Comparison of ENCODE assay signal across 9 mouse cellular contexts in the genomic region with DNA sequence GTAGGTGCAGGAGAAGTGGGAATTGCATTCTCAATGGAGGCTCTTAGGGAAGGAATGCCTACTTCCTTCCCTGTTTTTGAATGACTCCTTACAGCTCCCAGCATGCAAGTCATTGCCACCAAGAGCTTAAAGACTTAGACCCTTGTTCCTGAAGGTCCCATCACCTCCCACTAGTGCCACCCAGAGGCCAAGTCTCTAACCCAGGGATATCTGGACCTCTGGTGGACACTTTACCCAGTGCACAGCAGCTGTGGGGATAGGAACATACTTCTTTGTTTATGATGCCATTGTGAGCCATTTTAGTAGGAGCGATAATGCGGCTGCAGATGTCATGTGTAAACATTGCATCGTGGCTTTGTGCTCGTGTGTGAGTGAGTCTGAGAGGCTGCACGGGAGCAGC. TPM values are rescaled to one million over a fixed set of nuclear protein-coding genes. Genes with fewer than 3 reads are reported as not detected.
DNase-seq lines count a peak whose midpoint lies in the region; ATAC-seq and TF ChIP-seq lines count a peak whose summit lies in the region.
"Had no signal": no experiment of that assay in that cellular context is flagged by ENCODE, and none has a peak within 500 bp of the region (broad histone marks: within the 10 kb centered on the region; RNA-seq: fewer than 3 reads in every experiment).

No protein-coding gene starts in this region.

- ATAC-seq in heart, postnatal 0 days (ENCODE audit: insufficient read depth, low read depth), result no peak
- no peak for ATAC-seq in heart, embryonic 12.5 days (ENCODE audit: insufficient number of reproducible peaks, low FRiP score)
- peak; percentile 34 for ATAC-seq in intestine, embryonic 15.5 days

- H3K36me3 ChIP-seq in heart, postnatal 0 days (replicated peaks; ENCODE audit: control insufficient read depth, insufficient read depth, low read length), result no peaks in the 10 kb centered on the region
- no peaks in the 10 kb centered on the region for H3K36me3 ChIP-seq in heart, embryonic 12.5 days
- H3K36me3 ChIP-seq in intestine, embryonic 15.5 days, result no peaks in the 10 kb centered on the region
- H3K36me3 ChIP-seq: hindbrain, embryonic 15.5 days had no signal

- H3K4me2 ChIP-seq in heart, postnatal 0 days (ENCODE audit: low read depth, low read length), result no peak overlapping the region
- H3K4me2 ChIP-seq in heart, embryonic 12.5 days, result no peak overlapping the region
- H3K4me2 ChIP-seq in intestine, embryonic 15.5 days (replicated peaks), result no peak overlapping the region
- H3K4me2 ChIP-seq: hindbrain, embryonic 15.5 days had no signal

- TF ChIP-seq EP300 in heart, postnatal 0 days (IDR thresholded peaks at IDR 0.05; ENCODE audit: low read depth), result no peak

- H3K4me1 ChIP-seq in heart, postnatal 0 days (ENCODE audit: control insufficient read depth, insufficient read depth), result no peaks in the 10 kb centered on the region
- no peaks in the 10 kb centered on the region; the same call in 1 of the 2 replicates for H3K4me1 ChIP-seq in heart, embryonic 12.5 days (replicated peaks)
- H3K4me1 ChIP-seq in bone marrow, adult 2 months (ENCODE audit: control insufficient read depth, insufficient read depth, low read length), result no peaks in the 10 kb centered on the region
- H3K4me1 ChIP-seq in intestine, embryonic 15.5 days (replicated peaks), result 0 out of 2 replicates have a peak, but pooled peaks cover 9% of the 10 kb centered on the region

- TF ChIP-seq POLR2A in bone marrow, adult 2 months (IDR thresholded peaks at IDR 0.05; ENCODE audit: borderline replicate concordance, control insufficient read depth, low read depth, low read length), result no peak

- H3K27ac ChIP-seq in heart, postnatal 0 days (ENCODE audit: low read depth), result no peak overlapping the region
- H3K27ac ChIP-seq in heart, embryonic 12.5 days (ENCODE audit: poor library complexity, severe bottlenecking), result no peak overlapping the region
- no peak overlapping the region for H3K27ac ChIP-seq in bone marrow, adult 2 months (ENCODE audit: control insufficient read depth, insufficient read depth, low read depth, low read length, poor library complexity)
- H3K27ac ChIP-seq in intestine, embryonic 15.5 days, result no peak overlapping the region
- H3K27ac ChIP-seq: hindbrain, embryonic 15.5 days had no signal

- no peak overlapping the region for H3K4me3 ChIP-seq in heart, postnatal 0 days (ENCODE audit: low read depth, low read length)
- H3K4me3 ChIP-seq in heart, embryonic 12.5 days, result no peak overlapping the region
- no peak overlapping the region for H3K4me3 ChIP-seq in bone marrow, adult 2 months (replicated peaks; ENCODE audit: control insufficient read depth, low read depth, low read length)
- H3K4me3 ChIP-seq in intestine, embryonic 15.5 days (replicated peaks), result no peak overlapping the region
- H3K4me3 ChIP-seq: hindbrain, embryonic 15.5 days had no signal

- WGBS in heart, postnatal 0 days, result 63% methylated on average over 5 of the region's 5 CpGs
- WGBS in heart, embryonic 12.5 days, result 59% methylated on average over 5 of the region's 5 CpGs
- WGBS in bone marrow, adult 2 months, result 78% methylated on average over 5 of the region's 5 CpGs
- WGBS in intestine, embryonic 15.5 days, result 41% methylated on average over 5 of the region's 5 CpGs

- no peak overlapping the region for H3K9ac ChIP-seq in heart, postnatal 0 days (replicated peaks; ENCODE audit: low read depth, low read length)
- H3K9ac ChIP-seq in heart, embryonic 12.5 days, result no peak overlapping the region
- H3K9ac ChIP-seq in intestine, embryonic 15.5 days, result no peak overlapping the region
- H3K9ac ChIP-seq: hindbrain, embryonic 15.5 days had no signal

- DNase-seq in heart, postnatal 0 days (ENCODE audit: low spot score), result peak; percentile 36
- DNase-seq in 3134 (ENCODE audit: extremely low read depth, insufficient read length, low spot score), result peak; percentile 30
- peak; percentile 82 for DNase-seq in lung, postnatal 36 days
- no peak for DNase-seq in cerebellum, adult 11 months
- no peak for DNase-seq in thymus, postnatal 36 days

- H3K9me3 ChIP-seq in heart, postnatal 0 days (replicated peaks; ENCODE audit: control insufficient read depth, low read length), result no peaks in the 10 kb centered on the region
- no peaks in the 10 kb centered on the region for H3K9me3 ChIP-seq in heart, embryonic 12.5 days (replicated peaks)
- no peaks in the 10 kb centered on the region for H3K9me3 ChIP-seq in intestine, embryonic 15.5 days
- H3K9me3 ChIP-seq: hindbrain, embryonic 15.5 days had no signal

- H3K27me3 ChIP-seq in heart, postnatal 0 days (ENCODE audit: control insufficient read depth, insufficient read depth, low read length), result no peaks in the 10 kb centered on the region
- no peaks in the 10 kb centered on the region for H3K27me3 ChIP-seq in heart, embryonic 12.5 days (replicated peaks)
- no peaks in the 10 kb centered on the region for H3K27me3 ChIP-seq in intestine, embryonic 15.5 days (replicated peaks)
- H3K27me3 ChIP-seq: hindbrain, embryonic 15.5 days had no signal

- peak; percentile 70 for TF ChIP-seq CTCF in heart, postnatal 0 days (IDR thresholded peaks at IDR 0.05; ENCODE audit: low read depth)
- 0 out of 2 replicates have a peak, but pooled peaks have one; percentile 11 for TF ChIP-seq CTCF in bone marrow, adult 2 months (IDR thresholded peaks at IDR 0.05; ENCODE audit: control insufficient read depth, insufficient read depth, low read length)

RNA-seq across cellular contexts. Expression of a gene that starts 38.3 kb away (rescaled TPM):
- total RNA-seq in heart, postnatal 0 days (2014; rRNA removed; ENCODE audit: low replicate concordance), result 6.5 and 12.2 TPM in 2 replicates
- polyA plus RNA-seq in heart, postnatal 0 days (2015; fragmentation: Nextera tagmentation; extraction: Ambion mirVana), result 30.6 and 35.5 TPM in 2 replicates
- 48.8 and 51.8 TPM in 2 replicates for polyA plus RNA-seq in heart, embryonic 12.5 days (2016; fragmentation: Nextera tagmentation; extraction: Ambion mirVana)
- 55.2 and 105 TPM in 2 replicates for polyA plus RNA-seq in bone marrow, adult 2 months (2011; ENCODE audit: insufficient read depth, insufficient read length, low replicate concordance, missing spikeins)
- 59.3 and 60.0 TPM in 2 replicates for polyA plus RNA-seq in intestine, embryonic 15.5 days (2015; fragmentation: Nextera tagmentation; extraction: Ambion mirVana)

Comparison
In these comparisons a context has a peak if more than half of its experiments do, and no peak if none do; other contexts are left out.
1. DNase-seq: peak in heart, postnatal 0 days (single experiment), 3134 (single experiment) and lung, postnatal 36 days (single experiment); none in cerebellum, adult 11 months (single experiment) and thymus, postnatal 36 days (0 of 2).